Mouse (Mus musculus): ENCODE data around the gene Rapgef5.

GRCm38 (mm10) chr12:117742487-117742886 lies 226.2 kb downstream of the Rapgef5 start:
- no peak for TF ChIP-seq CTCF (IDR thresholded peaks at IDR 0.05)
- TF ChIP-seq EP300 (IDR thresholded peaks at IDR 0.05) = no peak

All from lung, postnatal 0 days (tissue).